Mouse (Mus musculus) CH12.LX (cell line): ENCODE measurements around the gene Tacc3.

Experiments
- CTCF ChIP-seq, 2 experiments: IDR thresholded peaks in 1 of 2; conservative IDR thresholded peaks in 1 of 2; 2 replicates each; pipeline ENCODE4 v1.5.1; 2011 to 2012; ENCODE audit warnings: low read depth in 2 of 2, low read length in 2 of 2, improper control_type of control experiment in 1 of 2, inconsistent platforms in 1 of 2, mild to moderate bottlenecking in 1 of 2, moderate library complexity in 1 of 2
- ELF1 ChIP-seq: IDR thresholded peaks from 2 replicates; pipeline ENCODE4 v1.6.1; 2014; ENCODE audit warnings: low read depth, mild to moderate bottlenecking, inconsistent platforms, low read length, improper control_type of control experiment
- GABPA ChIP-seq: IDR thresholded peaks from 2 replicates; pipeline ENCODE4 v1.6.1; 2012; ENCODE audit warnings: low read depth, low read length, improper control_type of control experiment, inconsistent platforms; ENCODE audit not compliant: insufficient replicate concordance
- POLR2A ChIP-seq: IDR thresholded peaks from 2 replicates; pipeline ENCODE4 v1.6.1; 2011; ENCODE audit warnings: low read depth, mild to moderate bottlenecking, improper control_type of control experiment, low read length
- SIN3A ChIP-seq: IDR thresholded peaks from 2 replicates; pipeline ENCODE4 v1.6.1; 2012; ENCODE audit warnings: low read length, improper control_type of control experiment, inconsistent platforms

GRCm38 (mm10) chr5:33716467-33716866 is 58.5 kb downstream of the Tacc3 start:
- no peak for TF ChIP-seq POLR2A
- peak in 1 of 2 experiments; percentile 54; a peak in 2 of 4 replicates for TF ChIP-seq CTCF (conservative IDR thresholded peaks at IDR 0.05 in 1 of 2, IDR thresholded peaks at IDR 0.05 in 1 of 2; ENCODE audit: low read depth in 2 of 2, low read length in 2 of 2)
- no peak for TF ChIP-seq GABPA
- no peak for TF ChIP-seq SIN3A
- no peak for TF ChIP-seq ELF1
